Mouse (Mus musculus) limb, embryonic 13.5 days (tissue): ENCODE measurements around the gene Chd1l. TPM values are rescaled to one million over a fixed set of nuclear protein-coding genes. Genes with fewer than 3 reads are reported as not detected.

Experiments used
- ATAC-seq: fragments of 200-750 bp; cut with Nextera tagmentation; 2 replicates; pipeline ENCODE4 v1.8.0; 2017; ENCODE audit warnings: low read depth, moderate number of reproducible peaks, moderate TSS enrichment; ENCODE audit not compliant: low FRiP score
- H3K27ac ChIP-seq: fragments of 300-500 bp; sonication (generic); 2 replicates; pipeline ENCODE4 v1.5.1; 2015; ENCODE audit warnings: inconsistent platforms, mild to moderate bottlenecking, moderate library complexity
- H3K27me3 ChIP-seq: fragments of 300-500 bp; sonication (generic); 2 replicates; pipeline ENCODE4 v1.6.1; 2015; ENCODE audit warnings: mild to moderate bottlenecking, inconsistent platforms
- H3K36me3 ChIP-seq: fragments of 300-500 bp; sonication (generic); 2 replicates; pipeline ENCODE4 v1.6.1; 2015; ENCODE audit warnings: inconsistent platforms, mild to moderate bottlenecking, moderate library complexity
- H3K4me1 ChIP-seq: fragments of 300-500 bp; sonication (generic); 2 replicates; pipeline ENCODE4 v1.6.1; 2015; ENCODE audit warnings: inconsistent platforms
- H3K4me2 ChIP-seq: fragments of 300-500 bp; sonication (generic); replicated peaks from 2 replicates; pipeline ENCODE4 v1.6.1; 2015; ENCODE audit warnings: inconsistent platforms, mild to moderate bottlenecking, moderate library complexity
- H3K4me3 ChIP-seq: fragments of 300-500 bp; sonication (generic); 2 replicates; pipeline ENCODE4 v1.5.1; 2015; ENCODE audit warnings: moderate library complexity, mild to moderate bottlenecking, inconsistent platforms
- H3K9ac ChIP-seq: fragments of 300-500 bp; sonication (generic); 2 replicates; pipeline ENCODE4 v1.6.1; 2015; ENCODE audit warnings: mild to moderate bottlenecking, inconsistent platforms
- H3K9me3 ChIP-seq: fragments of 300-500 bp; sonication (generic); 2 replicates; pipeline ENCODE4 v1.6.1; 2016; ENCODE audit warnings: inconsistent platforms
- WGBS: fragments of 180-500 bp; shearing (Covaris S2); methylation state at CpG from one replicate; pipeline ENCODE4 v1.1.7; 2015; 5-methylcytosine and 5-hydroxymethylcytosine counted together
- polyA plus RNA-seq: library from polyadenylated mRNA; unstranded; fragments of >200 nt; fragmentation: Nextera tagmentation; extraction: Ambion mirVana; gene quantifications from 2 replicates; pipeline ENCODE4 v1.2.1, GENCODE M21; 2015

Gene Chd1l
- polyA plus RNA-seq = 15.6 and 15.9 TPM in 2 replicates

- peaks cover 4% of the 10 kb centered on the region for H3K4me1 ChIP-seq
- peak; percentile 92 for ATAC-seq
- 1% methylated on average over 56 of the region's 56 CpGs for WGBS
- 0 out of 2 replicates have a peak, but pooled peaks cover 2% of the 10 kb centered on the region for H3K27me3 ChIP-seq
- peak within 1 kb of the TSS; percentile 89 for H3K9ac ChIP-seq
- peak within 1 kb of the TSS; percentile 88 for H3K27ac ChIP-seq
- H3K36me3 ChIP-seq = no peaks in the 10 kb centered on the region
- no peaks in the 10 kb centered on the region for H3K9me3 ChIP-seq
- H3K4me3 ChIP-seq = peak within 1 kb of the TSS; percentile 74
- H3K4me2 ChIP-seq = peak within 1 kb of the TSS; percentile 87
Measured at GRCm38 (mm10) chr3:97609845-97610410, at the start of gene Chd1l. Gene Chd1l (minus strand): TSS chr3:97610203.

DNA sequence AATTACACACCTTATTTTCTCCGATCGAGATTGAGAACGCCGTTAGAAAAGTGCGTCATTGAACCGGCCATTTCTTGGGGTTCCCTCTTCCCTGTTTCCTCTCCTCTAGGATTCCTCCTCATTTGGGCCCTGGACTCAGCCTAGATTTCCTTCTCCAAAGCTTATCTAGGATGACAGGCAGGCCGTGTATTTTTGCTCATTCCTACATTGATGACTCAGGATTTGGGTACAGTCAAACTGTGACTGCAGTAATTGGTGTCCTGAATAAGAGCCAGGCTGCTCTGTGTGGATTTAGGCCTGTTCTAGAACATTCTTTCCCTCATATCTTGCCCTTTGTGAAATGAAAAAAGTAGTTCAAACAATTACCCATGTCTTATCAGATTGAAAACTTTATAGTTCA lies 49.7 kb upstream of the Chd1l start:
- no peaks in the 10 kb centered on the region for H3K27me3 ChIP-seq
- no peak for ATAC-seq
- no peak overlapping the region for H3K27ac ChIP-seq
- H3K4me3 ChIP-seq = peak overlapping the region; percentile 81
- 92% methylated on average over 7 of the region's 7 CpGs for WGBS
- H3K4me1 ChIP-seq = peaks cover 35% of the 10 kb centered on the region
- peak overlapping the region; percentile 84 for H3K4me2 ChIP-seq
- H3K9ac ChIP-seq = 0 out of 2 replicates have a peak overlapping the region, but pooled peaks have one; percentile 4
- H3K9me3 ChIP-seq = no peaks in the 10 kb centered on the region
- H3K36me3 ChIP-seq = peaks cover 14% of the 10 kb centered on the region

DNA sequence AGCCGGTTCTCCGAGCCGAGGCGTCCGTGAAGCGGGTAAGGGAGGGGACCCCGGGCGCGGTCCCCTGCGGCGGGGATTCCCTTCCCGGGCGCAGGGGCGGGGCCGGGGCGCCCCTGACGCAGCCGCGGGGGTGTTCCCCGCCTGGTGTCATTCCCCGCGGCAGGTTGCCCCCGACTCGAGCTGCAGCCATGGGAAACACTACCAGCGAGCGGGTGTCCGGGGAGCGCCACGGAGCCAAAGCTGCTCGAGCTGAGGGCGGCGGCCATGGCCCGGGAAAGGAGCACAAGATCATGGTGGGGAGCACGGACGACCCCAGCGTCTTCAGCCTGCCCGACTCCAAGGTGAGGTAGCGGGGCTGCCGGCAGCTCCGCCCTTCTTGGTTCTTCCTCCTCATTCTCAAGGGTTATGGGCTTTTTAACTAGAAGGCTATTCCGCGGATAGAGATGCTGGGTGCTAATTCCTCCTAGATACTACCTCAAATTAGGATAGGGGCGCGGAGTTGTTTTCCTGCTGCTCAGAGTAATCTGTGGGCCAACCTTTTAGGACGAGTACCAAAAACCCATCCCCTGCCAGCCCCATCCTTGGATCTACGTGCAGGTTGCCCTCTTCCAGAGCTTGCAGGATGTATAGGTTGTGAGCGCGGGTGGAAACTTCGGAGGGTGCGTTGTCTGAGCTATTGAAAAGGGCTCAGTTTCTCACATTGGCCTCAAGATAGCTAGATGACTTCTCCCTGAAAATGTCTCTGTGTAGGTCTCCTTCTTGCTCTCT lies 48.6 kb upstream of the Chd1l start:
- 1% methylated on average over 46 of the region's 50 CpGs for WGBS
- H3K27ac ChIP-seq = no peak overlapping the region
- H3K4me1 ChIP-seq = peaks cover 35% of the 10 kb centered on the region
- no peaks in the 10 kb centered on the region for H3K27me3 ChIP-seq
- ATAC-seq = peak; percentile 78; the same call in 1 of the 2 replicates
- H3K9ac ChIP-seq = peak overlapping the region; percentile 76
- no peaks in the 10 kb centered on the region for H3K9me3 ChIP-seq
- H3K36me3 ChIP-seq = peaks cover 7% of the 10 kb centered on the region; the same call in 1 of the 2 replicates
- peak overlapping the region; percentile 84 for H3K4me2 ChIP-seq
- peak overlapping the region; percentile 81 for H3K4me3 ChIP-seq

DNA sequence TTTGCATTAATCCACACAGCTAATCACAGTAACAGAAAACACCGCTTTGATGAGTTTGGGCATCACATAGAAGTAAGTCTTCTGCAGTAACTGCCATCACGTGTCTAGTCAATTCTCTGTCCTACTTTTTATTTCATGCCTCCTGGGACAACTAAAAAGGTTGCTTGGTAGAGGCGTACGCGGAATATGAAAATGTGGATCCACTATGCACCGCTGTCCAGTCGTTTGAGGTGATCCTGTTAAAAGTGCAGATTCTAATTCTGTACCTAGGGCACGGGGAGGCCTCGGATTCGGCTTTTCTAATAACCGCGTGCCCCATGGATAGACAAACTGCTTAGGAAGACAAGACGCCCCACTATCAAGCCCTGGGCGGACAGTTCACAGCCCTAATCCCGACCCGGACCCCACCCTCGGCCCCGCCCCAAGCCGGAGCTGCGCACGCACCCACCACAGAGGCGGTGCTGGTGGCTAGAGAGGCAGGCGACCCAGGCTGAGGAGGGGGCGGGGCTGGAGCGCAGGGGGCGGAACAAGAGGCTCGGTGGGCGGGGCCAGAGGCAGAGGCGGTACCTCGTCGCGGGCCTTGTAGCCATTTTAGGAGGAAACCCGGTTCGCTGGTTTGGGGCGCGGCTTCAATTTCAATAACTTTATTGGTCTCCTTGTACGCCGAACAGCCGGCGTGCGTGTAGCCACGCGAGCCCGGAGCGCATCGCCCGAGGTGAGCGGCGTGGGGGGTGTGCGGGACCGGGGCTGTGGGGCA lies 47.8 kb upstream of the Chd1l start, which contains the start of gene Prkab2:
Gene Prkab2 (plus strand): TSS at position 539 of the 757 bp plus-strand sequence.
- Histone ChIP-seq H3K36me3 (peaks cover 6% of the 10 kb centered on the region; the same call in 1 of the 2 replicates), H3K4me1 (peaks cover 35% of the 10 kb centered on the region), H3K9ac (peak within 1 kb of the TSS; percentile 76), H3K9me3 (no peaks in the 10 kb centered on the region), H3K27me3 (no peaks in the 10 kb centered on the region), H3K27ac (no peak within 1 kb of the TSS), H3K4me3 (peak within 1 kb of the TSS; percentile 81), H3K4me2 (peak within 1 kb of the TSS; percentile 84)
- 1% methylated on average over 50 of the region's 51 CpGs for WGBS
- peak; percentile 95 for ATAC-seq

- WGBS = 83% methylated on average over 8 of the region's 8 CpGs
- ATAC-seq = no peak
Measured at GRCm38 (mm10) chr3:97654901-97655300, 44.9 kb upstream of the Chd1l start.

GRCm38 (mm10) chr3:97653781-97654180 lies 43.8 kb upstream of the Chd1l start:
- no peak for ATAC-seq
- Histone ChIP-seq H3K4me2 (no peak overlapping the region), H3K4me3 (no peak overlapping the region), H3K4me1 (peaks cover 4% of the 10 kb centered on the region), H3K27me3 (no peaks in the 10 kb centered on the region), H3K9ac (no peak overlapping the region), H3K36me3 (no peaks in the 10 kb centered on the region), H3K27ac (no peak overlapping the region), H3K9me3 (no peaks in the 10 kb centered on the region)
- 92% methylated on average over 5 of the region's 5 CpGs for WGBS

More at GRCm38 (mm10) chr3:97654901-97655300, 44.9 kb upstream of the Chd1l start:
- no peak overlapping the region for H3K4me2 ChIP-seq
- H3K9me3 ChIP-seq = no peaks in the 10 kb centered on the region
- H3K4me3 ChIP-seq = no peak overlapping the region
- H3K4me1 ChIP-seq = peaks cover 14% of the 10 kb centered on the region
- no peak overlapping the region for H3K9ac ChIP-seq
- no peaks in the 10 kb centered on the region for H3K27me3 ChIP-seq
- H3K27ac ChIP-seq = no peak overlapping the region
- no peaks in the 10 kb centered on the region for H3K36me3 ChIP-seq

- H3K4me3 ChIP-seq = no peak overlapping the region
- no peak overlapping the region for H3K9ac ChIP-seq
- 80% methylated on average over 10 of the region's 10 CpGs for WGBS
- H3K27ac ChIP-seq = no peak overlapping the region
- H3K9me3 ChIP-seq = no peaks in the 10 kb centered on the region
- no peak for ATAC-seq
- no peaks in the 10 kb centered on the region for H3K4me1 ChIP-seq
- H3K27me3 ChIP-seq = no peaks in the 10 kb centered on the region
- no peak overlapping the region for H3K4me2 ChIP-seq
- no peaks in the 10 kb centered on the region for H3K36me3 ChIP-seq
Measured at GRCm38 (mm10) chr3:97651604-97652003, 41.6 kb upstream of the Chd1l start.

DNA sequence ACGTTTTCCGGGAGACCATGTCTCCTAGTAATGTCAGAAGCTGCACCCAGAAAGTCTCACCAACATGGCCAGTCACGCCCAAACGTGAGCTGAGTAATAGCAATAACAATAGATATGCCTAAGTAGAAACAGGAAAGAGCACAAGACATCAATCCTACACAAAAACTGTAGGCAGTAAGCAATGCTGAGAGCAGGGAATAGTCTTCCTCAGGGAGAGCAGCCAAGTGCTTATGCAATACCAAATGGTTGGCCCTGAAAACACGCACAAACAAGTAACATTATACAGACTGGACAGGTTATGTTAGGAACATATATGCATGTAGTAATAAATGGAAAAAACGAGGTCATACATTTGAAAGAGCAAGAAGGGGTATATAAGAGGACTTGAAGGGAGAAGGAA lies 39.5 kb upstream of the Chd1l start:
- no peaks in the 10 kb centered on the region for H3K36me3 ChIP-seq
- 77% methylated on average over 6 of the region's 6 CpGs for WGBS
- H3K4me3 ChIP-seq = no peak overlapping the region
- H3K27ac ChIP-seq = no peak overlapping the region
- ATAC-seq = no peak
- H3K27me3 ChIP-seq = no peaks in the 10 kb centered on the region
- no peaks in the 10 kb centered on the region for H3K4me1 ChIP-seq
- H3K9me3 ChIP-seq = no peaks in the 10 kb centered on the region
- H3K9ac ChIP-seq = no peak overlapping the region
- H3K4me2 ChIP-seq = no peak overlapping the region

- Histone ChIP-seq H3K36me3 (no peaks in the 10 kb centered on the region), H3K4me1 (no peaks in the 10 kb centered on the region), H3K27me3 (no peaks in the 10 kb centered on the region), H3K4me2 (no peak overlapping the region), H3K9ac (no peak overlapping the region), H3K4me3 (no peak overlapping the region), H3K27ac (no peak overlapping the region), H3K9me3 (no peaks in the 10 kb centered on the region)
- 78% methylated on average over 3 of the region's 3 CpGs for WGBS
- ATAC-seq = no peak
Measured at GRCm38 (mm10) chr3:97649022-97649421, 39.0 kb upstream of the Chd1l start.

DNA sequence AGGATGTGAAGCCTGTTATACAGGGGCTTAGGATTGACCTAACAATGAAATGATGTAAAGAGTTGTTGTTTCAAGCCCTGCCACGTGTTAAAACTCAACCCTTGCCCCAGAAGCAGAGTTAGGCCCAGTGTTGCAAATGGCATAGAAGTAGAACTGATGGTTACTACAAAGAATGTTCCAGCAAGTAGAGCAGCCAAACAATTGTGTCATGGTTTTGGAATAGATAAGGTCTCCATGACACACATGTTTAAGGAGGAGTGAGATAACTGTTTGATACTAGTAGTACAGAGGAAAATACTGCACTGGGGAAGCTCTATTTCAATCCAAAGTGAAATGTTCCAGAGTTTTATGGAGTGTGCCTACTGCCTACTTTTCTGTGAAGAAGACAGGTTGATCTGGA lies 38.5 kb upstream of the Chd1l start:
- Histone ChIP-seq H3K4me3 (no peak overlapping the region), H3K9ac (no peak overlapping the region), H3K4me1 (no peaks in the 10 kb centered on the region), H3K36me3 (no peaks in the 10 kb centered on the region), H3K27me3 (no peaks in the 10 kb centered on the region), H3K9me3 (no peaks in the 10 kb centered on the region), H3K4me2 (no peak overlapping the region), H3K27ac (no peak overlapping the region)
- ATAC-seq = no peak
- 45% methylated on average over 1 of the region's 1 CpGs for WGBS

- H3K27ac ChIP-seq = no peak overlapping the region
- WGBS = 88% methylated on average over 9 of the region's 9 CpGs
- ATAC-seq = no peak
Measured at GRCm38 (mm10) chr3:97642001-97642400, 32.0 kb upstream of the Chd1l start.

DNA sequence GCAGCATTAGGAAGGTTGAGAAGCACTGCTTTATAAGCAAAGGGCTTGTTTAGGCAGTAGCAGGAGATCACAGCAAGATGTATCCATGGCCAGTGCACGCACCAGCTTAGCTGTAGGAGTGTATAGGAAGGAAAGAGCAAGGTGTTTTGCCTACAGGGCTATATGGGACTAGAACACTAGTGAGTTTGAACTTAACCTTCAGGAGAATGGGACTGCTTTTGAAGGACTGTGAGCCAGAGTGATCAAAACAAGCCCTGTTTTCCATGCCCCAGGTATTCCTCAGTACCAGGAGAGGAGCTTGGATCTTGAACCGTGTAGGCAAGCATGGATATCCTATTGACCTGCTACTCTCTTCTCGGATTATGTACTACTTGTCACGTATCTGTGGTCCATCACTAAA lies 31.4 kb upstream of the Chd1l start:
- no peaks in the 10 kb centered on the region for H3K9me3 ChIP-seq
- H3K27me3 ChIP-seq = no peaks in the 10 kb centered on the region
- H3K36me3 ChIP-seq = no peaks in the 10 kb centered on the region
- no peak overlapping the region for H3K4me3 ChIP-seq
- H3K27ac ChIP-seq = no peak overlapping the region
- ATAC-seq = no peak
- WGBS = 86% methylated on average over 4 of the region's 4 CpGs
- H3K4me2 ChIP-seq = no peak overlapping the region
- no peak overlapping the region for H3K9ac ChIP-seq
- H3K4me1 ChIP-seq = no peaks in the 10 kb centered on the region

More at GRCm38 (mm10) chr3:97642001-97642400, 32.0 kb upstream of the Chd1l start:
- Histone ChIP-seq H3K4me1 (no peaks in the 10 kb centered on the region), H3K27me3 (no peaks in the 10 kb centered on the region), H3K9me3 (no peaks in the 10 kb centered on the region), H3K36me3 (no peaks in the 10 kb centered on the region), H3K9ac (no peak overlapping the region), H3K4me2 (no peak overlapping the region), H3K4me3 (no peak overlapping the region)
